Mouse (Mus musculus): ENCODE data around the gene Stx7. TPM values are rescaled to one million over a fixed set of nuclear protein-coding genes. Genes with fewer than 3 reads are reported as not detected.

Stx7 gene
- total and polyA plus RNA-seq, 3 experiments = 92.8 to 176 (median 102) TPM

DNA sequence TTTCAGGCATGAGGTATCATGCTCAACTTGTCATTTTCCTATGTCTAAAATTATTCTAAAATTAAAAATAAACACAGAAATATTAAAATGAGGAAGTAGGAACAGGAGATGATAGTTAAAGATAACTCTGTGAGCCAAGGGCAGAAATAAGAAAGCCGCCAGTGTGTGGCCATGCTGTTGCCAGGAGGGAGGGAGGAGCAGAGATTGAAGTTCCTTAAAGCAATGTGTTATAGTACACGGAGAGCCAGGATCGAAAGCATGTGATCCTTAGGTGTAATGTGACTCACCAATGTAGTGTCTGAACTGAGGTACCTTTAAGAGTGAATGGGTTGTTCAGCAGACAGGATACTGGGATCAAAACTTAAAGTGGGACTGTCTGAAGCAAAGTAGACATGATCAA, 6.4 kb upstream of the Stx7 start (continued):
- TF ChIP-seq MXI1 (IDR thresholded peaks at IDR 0.05; ENCODE audit: low read depth, low read length) = no peak

DNA sequence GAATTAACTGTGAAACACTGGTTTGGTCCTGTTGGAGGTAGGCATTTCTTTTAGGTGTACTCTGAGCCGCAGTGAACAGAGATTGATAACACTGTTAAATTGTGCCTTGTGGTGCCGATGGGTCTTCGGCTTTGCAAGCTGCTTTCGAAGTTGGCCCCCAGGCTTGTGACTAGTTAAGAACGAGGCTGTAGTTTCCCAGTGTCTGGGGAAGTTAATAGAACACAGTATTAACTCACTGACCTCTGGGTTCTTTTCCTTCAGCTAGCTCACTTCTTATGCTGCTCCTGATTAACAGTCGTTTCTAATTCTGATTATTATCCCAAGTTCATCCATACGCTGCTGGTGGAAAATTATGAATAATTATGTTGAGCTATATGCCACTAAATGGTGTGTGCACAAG, 984 bp downstream of the Stx7 start:
- in situ Hi-C loops (cut with MboI; ENCODE audit: low pct_ligation_motif_present, low pct_unique_long_range_greater_than_20kb, low sequenced_read_pairs) (no loop called here), dilution Hi-C loops (cut with MboI; ENCODE audit: extremely low pct_ligation_motif_present, extremely low pct_unique_long_range_greater_than_20kb, low sequenced_read_pairs) (no loop called here)
- Histone ChIP-seq H3K27me3 (replicated peaks) (no peaks in the 10 kb centered on the region), H3K4me3 (replicated peaks in 1 of 3; ENCODE audit: low read depth in 2 of 3, low read length in 2 of 3, poor library complexity in 1 of 3) (peak overlapping the region; percentile 70 to 84 (median 83)), H3K79me2 (replicated peaks; ENCODE audit: control insufficient read depth, extremely low read depth, insufficient read depth, poor library complexity, severe bottlenecking) (peaks cover 45% of the 10 kb centered on the region), H3K36me3 (replicated peaks in 1 of 2; ENCODE audit: control insufficient read depth in 1 of 2, insufficient read depth in 1 of 2, low read length in 1 of 2) (peaks cover under 1 to 26% of the 10 kb centered on the region in 2 experiments), H3K27ac (ENCODE audit: insufficient read depth, low read depth) (no peak overlapping the region), H3K9ac (ENCODE audit: insufficient read depth, low read depth) (peak overlapping the region; percentile 87), H3K4me2 (ENCODE audit: insufficient read depth, low read depth, poor library complexity, severe bottlenecking) (peak overlapping the region; percentile 65), H3K4me1 (ENCODE audit: control insufficient read depth in 1 of 2, insufficient read depth in 2 of 2) (peaks cover 3 to 35% of the 10 kb centered on the region in 2 experiments; a peak in 3 of 4 replicates), H3K9me3 (replicated peaks; ENCODE audit: low read length) (peaks cover 2% of the 10 kb centered on the region)
- TF ChIP-seq CHD2 (IDR thresholded peaks at IDR 0.05; ENCODE audit: low read length) = no peak
- no peak for TF ChIP-seq SMC3 (IDR thresholded peaks at IDR 0.05; ENCODE audit: low read depth, low read length)
- TF ChIP-seq BHLHE40 (IDR thresholded peaks at IDR 0.05; ENCODE audit: low read depth, low read length) = no peak
- TF ChIP-seq KAT2A (IDR thresholded peaks at IDR 0.05; ENCODE audit: insufficient replicate concordance, low read length) = no peak
- no peak for TF ChIP-seq ETS1 (conservative IDR thresholded peaks at IDR 0.05; ENCODE audit: low read depth, low read length)
- TF ChIP-seq EP300 (IDR thresholded peaks at IDR 0.05; ENCODE audit: low read length) = no peak
- no peak for TF ChIP-seq POLR2AphosphoS2 (IDR thresholded peaks at IDR 0.05; ENCODE audit: low read depth, low read length)
- TF ChIP-seq NELFE (IDR thresholded peaks at IDR 0.05; ENCODE audit: low read depth, low read length) = no peak
- TF ChIP-seq JUND (conservative IDR thresholded peaks at IDR 0.05; ENCODE audit: low read depth, low read length) = no peak
- no peak for TF ChIP-seq MAZ (IDR thresholded peaks at IDR 0.05; ENCODE audit: low read depth, low read length)
- TF ChIP-seq GABPA (IDR thresholded peaks at IDR 0.05; ENCODE audit: insufficient replicate concordance, low read depth, low read length) = no peak
- no peak for TF ChIP-seq ELF1 (IDR thresholded peaks at IDR 0.05; ENCODE audit: low read depth, low read length)
- no peak for TF ChIP-seq ZKSCAN1 (IDR thresholded peaks at IDR 0.05; ENCODE audit: borderline replicate concordance, low read depth, low read length)
- TF ChIP-seq ZNF384 (IDR thresholded peaks at IDR 0.05; ENCODE audit: low read depth, low read length) = no peak
- no peak for TF ChIP-seq MAFK (IDR thresholded peaks at IDR 0.05; ENCODE audit: insufficient replicate concordance, low read length)
- peak; percentile 48 for TF ChIP-seq SIN3A (IDR thresholded peaks at IDR 0.05; ENCODE audit: low read length)
- no peak; the same call in 1 of the 2 replicates for TF ChIP-seq TCF12 (IDR thresholded peaks at IDR 0.05; ENCODE audit: low read depth, low read length)
- no peak for TF ChIP-seq RAD21 (IDR thresholded peaks at IDR 0.05; ENCODE audit: low read depth, low read length)
- no peak for TF ChIP-seq RCOR1 (conservative IDR thresholded peaks at IDR 0.05; ENCODE audit: low read depth, low read length)
- TF ChIP-seq MEF2A (IDR thresholded peaks at IDR 0.05; ENCODE audit: borderline replicate concordance, low read depth, low read length) = no peak
- peak; percentile 18; the same call in 1 of the 2 replicates for TF ChIP-seq MXI1 (IDR thresholded peaks at IDR 0.05; ENCODE audit: low read depth, low read length)
- TF ChIP-seq PAX5 (IDR thresholded peaks at IDR 0.05; ENCODE audit: low read length) = no peak
- TF ChIP-seq E2F4 (IDR thresholded peaks at IDR 0.05; ENCODE audit: insufficient replicate concordance, low read depth, low read length) = no peak
- 0 out of 2 replicates have a peak, but pooled peaks have one; percentile 10 for TF ChIP-seq NRF1 (IDR thresholded peaks at IDR 0.05; ENCODE audit: low read depth, low read length)
- no peak for TF ChIP-seq HCFC1 (IDR thresholded peaks at IDR 0.05; ENCODE audit: low read depth, low read length)
- TF ChIP-seq IRF4 (IDR thresholded peaks at IDR 0.05; ENCODE audit: low read depth, low read length) = no peak
- 0 out of 2 replicates have a peak, but pooled peaks have one; percentile 41 for TF ChIP-seq UBTF (IDR thresholded peaks at IDR 0.05; ENCODE audit: low read depth, low read length)
- TF ChIP-seq TBP (conservative IDR thresholded peaks at IDR 0.05; ENCODE audit: low read depth, low read length) = no peak
- no peak for TF ChIP-seq USF1 (IDR thresholded peaks at IDR 0.05; ENCODE audit: low read depth, low read length)
- TF ChIP-seq CHD1 (IDR thresholded peaks at IDR 0.05; ENCODE audit: low read depth, low read length) = peak; percentile 59; the same call in 1 of the 2 replicates
- no peak for TF ChIP-seq USF2 (conservative IDR thresholded peaks at IDR 0.05; ENCODE audit: low read depth, low read length)
- TF ChIP-seq POLR2A (IDR thresholded peaks at IDR 0.05; ENCODE audit: low read depth, low read length) = no peak
- 0 out of 2 replicates have a peak, but pooled peaks have one; percentile 30 for TF ChIP-seq MYC (IDR thresholded peaks at IDR 0.05; ENCODE audit: low read depth, low read length)
- no peak for TF ChIP-seq MAX (IDR thresholded peaks at IDR 0.05; ENCODE audit: low read length)
- no peak for TF ChIP-seq JUN (IDR thresholded peaks at IDR 0.05; ENCODE audit: insufficient read depth, low read depth, low read length)
- no peak for TF ChIP-seq ZMIZ1 (IDR thresholded peaks at IDR 0.05; ENCODE audit: low read depth, low read length)
- TF ChIP-seq CTCF (conservative IDR thresholded peaks at IDR 0.05 in 1 of 2, IDR thresholded peaks at IDR 0.05 in 1 of 2; ENCODE audit: low read depth in 2 of 2, low read length in 2 of 2) = no peak
- no peak for TF ChIP-seq ZC3H11A (IDR thresholded peaks at IDR 0.05; ENCODE audit: low read depth, low read length)
- DNase-seq (ENCODE audit: extremely low read depth) = no peak

Data from CH12.LX (cell line).